Mouse (Mus musculus): ENCODE measurements around the gene Lrrc15. TPM values are rescaled to one million over a fixed set of nuclear protein-coding genes. Genes with fewer than 3 reads are reported as not detected.
A peak's percentile ranks its signal among the peaks of the same experiment; 100 is the strongest.

Gene Lrrc15
- polyA plus RNA-seq, 1 experiment: 0.06 TPM

DNA sequence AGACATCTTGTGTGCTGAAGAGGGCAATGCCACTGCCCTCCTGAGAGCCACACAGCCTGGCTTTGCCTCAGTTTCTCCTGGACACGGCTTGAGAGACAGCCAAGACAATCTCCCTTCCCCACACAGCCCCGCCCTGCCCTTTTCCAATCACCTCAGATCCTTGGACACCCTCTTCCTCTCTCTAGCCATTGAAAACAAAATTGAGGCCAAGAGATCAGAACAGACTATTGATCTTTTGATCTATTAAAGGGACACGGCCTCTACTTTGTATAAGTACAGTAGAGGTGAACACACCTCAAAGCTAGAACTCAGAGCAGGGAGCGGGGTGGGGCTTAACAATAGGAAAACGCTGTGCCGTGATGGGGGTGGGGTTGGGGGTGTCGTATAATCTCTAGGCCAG is 24.6 kb downstream of the Lrrc15 start:
- H3K36me3 ChIP-seq (ENCODE audit: control insufficient read depth, insufficient read depth, low read length): no peaks in the 10 kb centered on the region
- H3K27me3 ChIP-seq (ENCODE audit: control insufficient read depth, insufficient read depth, low read length): no peaks in the 10 kb centered on the region
- H3K27ac ChIP-seq (ENCODE audit: control insufficient read depth, insufficient read depth, low read depth, low read length): no peak overlapping the region
- no peaks in the 10 kb centered on the region for H3K4me1 ChIP-seq (ENCODE audit: control insufficient read depth, insufficient read depth, low read length)
- no peak for TF ChIP-seq POLR2A (IDR thresholded peaks at IDR 0.05; ENCODE audit: control insufficient read depth, low read depth, low read length)
- TF ChIP-seq CTCF (IDR thresholded peaks at IDR 0.05; ENCODE audit: control insufficient read depth, insufficient read depth, insufficient replicate concordance, low read depth, low read length): no peak
- no peak overlapping the region for H3K4me3 ChIP-seq (ENCODE audit: control insufficient read depth, low read depth, low read length)

DNA sequence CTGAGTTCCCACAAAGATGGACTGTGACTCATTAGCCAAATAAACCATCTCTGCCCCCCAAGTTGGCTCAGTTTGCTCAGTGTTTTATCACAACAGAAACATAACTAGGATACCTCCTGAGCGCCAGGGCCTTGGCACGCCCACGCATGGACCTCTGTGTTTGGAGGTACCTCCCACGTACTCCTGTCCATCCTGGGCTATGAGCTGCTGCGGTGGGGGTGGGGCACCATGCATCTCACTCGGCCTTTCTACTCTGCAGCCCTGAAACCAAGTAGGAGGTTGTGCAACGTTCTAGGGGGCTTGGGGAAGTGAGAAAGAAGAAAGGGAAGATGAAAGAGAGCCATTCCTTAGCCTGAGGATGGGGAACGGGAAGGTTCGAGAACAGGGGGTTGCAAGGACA is 25.3 kb downstream of the Lrrc15 start:
- Histone ChIP-seq H3K27me3 (ENCODE audit: control insufficient read depth, insufficient read depth, low read length) (no peaks in the 10 kb centered on the region), H3K4me1 (ENCODE audit: control insufficient read depth, insufficient read depth, low read length) (no peaks in the 10 kb centered on the region), H3K4me3 (ENCODE audit: control insufficient read depth, low read depth, low read length) (no peak overlapping the region), H3K36me3 (ENCODE audit: control insufficient read depth, insufficient read depth, low read length) (no peaks in the 10 kb centered on the region), H3K27ac (ENCODE audit: control insufficient read depth, insufficient read depth, low read depth, low read length) (no peak overlapping the region)
- TF ChIP-seq POLR2A (IDR thresholded peaks at IDR 0.05; ENCODE audit: control insufficient read depth, low read depth, low read length): no peak
- no peak for TF ChIP-seq CTCF (IDR thresholded peaks at IDR 0.05; ENCODE audit: control insufficient read depth, insufficient read depth, insufficient replicate concordance, low read depth, low read length)

DNA sequence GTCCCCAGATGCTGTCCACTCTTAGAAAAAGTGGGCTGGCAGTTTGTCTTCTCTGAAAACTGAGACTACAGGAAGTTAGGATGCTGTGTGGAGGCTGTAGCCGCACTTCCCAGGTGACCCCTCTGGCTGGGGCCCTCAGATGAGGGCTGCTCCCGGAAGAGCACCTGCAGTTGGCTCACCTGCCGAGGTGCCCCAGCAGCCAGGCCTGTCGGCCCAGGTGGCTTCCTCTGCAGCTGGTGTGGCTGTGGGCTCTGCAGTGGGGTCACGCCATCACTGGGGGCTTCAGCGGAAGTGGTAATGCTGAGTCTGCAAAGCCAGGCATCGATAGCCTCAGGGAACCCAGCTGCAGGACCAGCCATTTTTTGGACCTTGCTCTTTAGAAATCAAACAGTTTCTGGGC is 28.0 kb downstream of the Lrrc15 start:
- no peak overlapping the region for H3K27ac ChIP-seq (ENCODE audit: control insufficient read depth, insufficient read depth, low read depth, low read length)
- no peaks in the 10 kb centered on the region for H3K27me3 ChIP-seq (ENCODE audit: control insufficient read depth, insufficient read depth, low read length)
- no peaks in the 10 kb centered on the region for H3K36me3 ChIP-seq (ENCODE audit: control insufficient read depth, insufficient read depth, low read length)
- H3K4me3 ChIP-seq (ENCODE audit: control insufficient read depth, low read depth, low read length): no peak overlapping the region
- H3K4me1 ChIP-seq (ENCODE audit: control insufficient read depth, insufficient read depth, low read length): peaks cover 2% of the 10 kb centered on the region
- TF ChIP-seq POLR2A (IDR thresholded peaks at IDR 0.05; ENCODE audit: control insufficient read depth, low read depth, low read length): no peak
- no peak for TF ChIP-seq CTCF (IDR thresholded peaks at IDR 0.05; ENCODE audit: control insufficient read depth, insufficient read depth, insufficient replicate concordance, low read depth, low read length)

DNA sequence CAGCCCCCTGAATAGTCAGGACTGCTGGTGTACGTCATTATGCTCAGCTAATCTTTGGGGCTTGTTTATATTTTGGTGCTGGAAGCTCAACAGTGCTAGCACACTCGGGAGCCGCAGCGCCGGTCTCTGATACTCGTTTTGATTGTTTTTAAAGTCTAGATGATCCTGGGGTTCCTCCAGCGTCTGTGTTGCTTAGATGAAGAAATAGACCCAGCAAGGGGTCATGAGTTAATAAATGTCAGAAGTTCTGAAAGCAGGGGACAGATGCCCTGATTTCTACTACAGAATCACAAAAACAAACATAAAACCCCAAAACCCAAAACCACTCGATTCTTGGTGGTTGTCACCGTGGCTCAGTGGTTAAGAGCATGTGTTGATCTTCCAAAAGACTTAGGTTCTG is 29.2 kb downstream of the Lrrc15 start:
- peaks cover 2% of the 10 kb centered on the region for H3K4me1 ChIP-seq (ENCODE audit: control insufficient read depth, insufficient read depth, low read length)
- H3K4me3 ChIP-seq (ENCODE audit: control insufficient read depth, low read depth, low read length): no peak overlapping the region
- TF ChIP-seq CTCF (IDR thresholded peaks at IDR 0.05; ENCODE audit: control insufficient read depth, insufficient read depth, insufficient replicate concordance, low read depth, low read length): no peak
- no peak for TF ChIP-seq POLR2A (IDR thresholded peaks at IDR 0.05; ENCODE audit: control insufficient read depth, low read depth, low read length)
- H3K27me3 ChIP-seq (ENCODE audit: control insufficient read depth, insufficient read depth, low read length): no peaks in the 10 kb centered on the region
- no peaks in the 10 kb centered on the region for H3K36me3 ChIP-seq (ENCODE audit: control insufficient read depth, insufficient read depth, low read length)
- no peak overlapping the region for H3K27ac ChIP-seq (ENCODE audit: control insufficient read depth, insufficient read depth, low read depth, low read length)

DNA sequence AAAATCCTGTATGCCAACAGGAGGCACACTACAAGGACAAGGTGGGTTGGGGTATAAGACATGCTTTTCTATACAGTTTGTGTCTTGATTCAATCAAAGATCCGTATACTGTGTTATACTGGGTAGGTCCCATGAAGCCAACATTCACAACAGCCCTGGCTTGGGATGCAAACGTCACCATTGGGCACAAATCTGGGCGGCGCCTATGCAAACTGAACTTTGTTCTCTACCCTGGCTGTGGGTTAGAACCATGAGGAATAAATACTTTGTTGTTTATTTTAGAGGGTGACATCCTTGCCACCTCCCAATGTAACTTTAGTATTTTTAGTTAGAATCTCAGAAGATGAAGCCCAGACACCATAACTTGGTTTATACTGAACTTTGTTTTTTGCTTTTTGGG is 29.7 kb downstream of the Lrrc15 start:
- Histone ChIP-seq H3K27me3 (ENCODE audit: control insufficient read depth, insufficient read depth, low read length) (no peaks in the 10 kb centered on the region), H3K4me1 (ENCODE audit: control insufficient read depth, insufficient read depth, low read length) (peaks cover 2% of the 10 kb centered on the region), H3K36me3 (ENCODE audit: control insufficient read depth, insufficient read depth, low read length) (no peaks in the 10 kb centered on the region), H3K27ac (ENCODE audit: control insufficient read depth, insufficient read depth, low read depth, low read length) (no peak overlapping the region), H3K4me3 (ENCODE audit: control insufficient read depth, low read depth, low read length) (no peak overlapping the region)
- TF ChIP-seq POLR2A (IDR thresholded peaks at IDR 0.05; ENCODE audit: control insufficient read depth, low read depth, low read length): no peak
- no peak for TF ChIP-seq CTCF (IDR thresholded peaks at IDR 0.05; ENCODE audit: control insufficient read depth, insufficient read depth, insufficient replicate concordance, low read depth, low read length)

DNA sequence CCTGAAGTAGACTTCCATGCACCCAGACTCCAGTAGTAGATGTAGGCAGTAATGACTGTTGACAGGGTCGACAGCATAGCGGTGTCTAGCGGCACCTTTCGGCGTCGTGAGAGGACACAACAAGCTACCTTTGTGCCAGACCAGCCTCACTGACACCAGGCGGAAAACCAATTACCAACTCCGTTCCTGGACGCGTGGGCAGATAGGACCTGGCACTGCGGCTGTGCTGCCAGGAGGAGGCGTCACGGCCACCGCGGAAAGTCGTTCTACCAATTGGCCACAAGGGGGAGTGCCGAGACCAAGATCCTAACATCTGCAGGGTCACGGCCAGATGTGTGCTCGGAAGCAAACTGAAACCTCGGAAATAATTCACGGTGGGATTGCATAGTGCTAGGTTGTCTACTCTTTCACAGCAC is 31.0 kb downstream of the Lrrc15 start:
- no peak overlapping the region for H3K27ac ChIP-seq (ENCODE audit: control insufficient read depth, insufficient read depth, low read depth, low read length)
- no peaks in the 10 kb centered on the region for H3K36me3 ChIP-seq (ENCODE audit: control insufficient read depth, insufficient read depth, low read length)
- no peaks in the 10 kb centered on the region for H3K27me3 ChIP-seq (ENCODE audit: control insufficient read depth, insufficient read depth, low read length)
- no peak for TF ChIP-seq POLR2A (IDR thresholded peaks at IDR 0.05; ENCODE audit: control insufficient read depth, low read depth, low read length)
- peak; percentile 98 for TF ChIP-seq CTCF (IDR thresholded peaks at IDR 0.05; ENCODE audit: control insufficient read depth, insufficient read depth, insufficient replicate concordance, low read depth, low read length)
- H3K4me3 ChIP-seq (ENCODE audit: control insufficient read depth, low read depth, low read length): peak overlapping the region; percentile 63
- H3K4me1 ChIP-seq (ENCODE audit: control insufficient read depth, insufficient read depth, low read length): peaks cover 2% of the 10 kb centered on the region

DNA sequence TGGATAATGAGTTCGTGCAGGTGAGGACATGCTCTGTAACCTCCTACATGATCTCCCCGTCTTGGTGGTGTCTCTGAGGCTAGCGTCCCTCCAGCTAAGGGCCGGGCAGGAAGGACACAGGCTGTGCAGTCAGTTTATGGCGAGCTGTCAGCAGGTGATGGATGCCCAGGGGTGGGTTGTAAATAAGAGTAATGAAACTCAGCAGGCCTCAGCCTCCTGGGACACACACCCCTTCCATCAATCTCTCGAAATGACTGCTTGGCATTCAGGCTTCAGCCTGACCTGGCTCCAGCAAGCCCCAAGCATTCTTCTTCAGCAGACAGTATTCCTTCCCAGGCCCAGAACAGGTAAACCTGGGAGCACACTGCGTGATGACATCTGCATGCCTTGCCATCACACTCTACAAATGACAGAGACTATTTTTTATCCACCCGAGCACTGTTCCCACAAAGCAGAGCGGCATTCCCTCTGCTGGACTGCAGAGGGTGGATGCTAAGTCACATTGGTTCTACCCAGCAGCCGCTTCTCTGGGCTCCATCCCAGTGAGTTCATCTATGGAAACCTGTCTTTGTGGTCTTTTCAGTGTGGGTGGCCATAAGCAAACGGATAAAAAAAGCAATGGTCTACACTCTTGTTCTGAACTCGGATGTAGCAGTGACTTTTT is 38.9 kb downstream of the Lrrc15 start:
- Histone ChIP-seq H3K27ac (ENCODE audit: control insufficient read depth, insufficient read depth, low read depth, low read length) (no peak overlapping the region), H3K4me3 (ENCODE audit: control insufficient read depth, low read depth, low read length) (no peak overlapping the region), H3K36me3 (ENCODE audit: control insufficient read depth, insufficient read depth, low read length) (no peaks in the 10 kb centered on the region), H3K27me3 (ENCODE audit: control insufficient read depth, insufficient read depth, low read length) (no peaks in the 10 kb centered on the region), H3K4me1 (ENCODE audit: control insufficient read depth, insufficient read depth, low read length) (no peaks in the 10 kb centered on the region)
- TF ChIP-seq POLR2A (IDR thresholded peaks at IDR 0.05; ENCODE audit: control insufficient read depth, low read depth, low read length): no peak
- TF ChIP-seq CTCF (IDR thresholded peaks at IDR 0.05; ENCODE audit: control insufficient read depth, insufficient read depth, insufficient replicate concordance, low read depth, low read length): no peak

All from testis, adult 2 months (tissue).